Mouse (Mus musculus) heart, postnatal 0 days (tissue): ENCODE data around the gene Layn. TPM values are rescaled to one million over a fixed set of nuclear protein-coding genes. Genes with fewer than 3 reads are reported as not detected.

ENCODE experiments used
- ATAC-seq: fragments of 200-750 bp; cut with Nextera tagmentation; 2 replicates; pipeline ENCODE4 v1.8.0; 2017; ENCODE audit warnings: low read depth, moderate number of reproducible peaks, moderate library complexity; ENCODE audit not compliant: insufficient read depth
- DNase-seq: peaks from one replicate; pipeline ENCODE4 v3.0.0-alpha.2; 2016; ENCODE audit warnings: low spot score
- H3K27ac ChIP-seq: fragments of 300-500 bp; sonication (generic); 2 replicates; pipeline ENCODE4 v1.5.1; 2014; ENCODE audit warnings: low read depth, mild to moderate bottlenecking
- H3K27me3 ChIP-seq: fragments of 300-500 bp; sonication (generic); 2 replicates; pipeline ENCODE4 v1.6.1; 2014; ENCODE audit warnings: low read length, mixed read lengths; ENCODE audit not compliant: control insufficient read depth, insufficient read depth
- H3K36me3 ChIP-seq: fragments of 300-500 bp; sonication (generic); replicated peaks from 2 replicates; pipeline ENCODE4 v1.6.1; 2014; ENCODE audit warnings: low read length, mixed read lengths; ENCODE audit not compliant: control insufficient read depth, insufficient read depth
- H3K4me1 ChIP-seq: fragments of 300-500 bp; sonication (generic); 2 replicates; pipeline ENCODE4 v1.6.1; 2014; ENCODE audit warnings: antibody characterized with exemption; ENCODE audit not compliant: control insufficient read depth, insufficient read depth
- H3K4me2 ChIP-seq: fragments of 300-500 bp; sonication (generic); 2 replicates; pipeline ENCODE4 v1.6.1; 2014; ENCODE audit warnings: low read depth, mild to moderate bottlenecking, low read length, moderate library complexity
- H3K4me3 ChIP-seq: fragments of 300-500 bp; sonication (generic); 2 replicates; pipeline ENCODE4 v1.5.1; 2014; ENCODE audit warnings: low read depth, low read length
- H3K9ac ChIP-seq: fragments of 300-500 bp; sonication (generic); replicated peaks from 2 replicates; pipeline ENCODE4 v1.6.1; 2014; ENCODE audit warnings: low read depth, low read length, mixed read lengths
- H3K9me3 ChIP-seq: fragments of 300-500 bp; sonication (generic); replicated peaks from 2 replicates; pipeline ENCODE4 v1.6.1; 2016; ENCODE audit warnings: low read length; ENCODE audit not compliant: control insufficient read depth
- CTCF ChIP-seq: IDR thresholded peaks from 2 replicates; pipeline ENCODE4 v1.5.1; 2016; ENCODE audit warnings: antibody characterized with exemption, control low read depth, low read depth
- EP300 ChIP-seq: IDR thresholded peaks from 2 replicates; pipeline ENCODE4 v1.6.1; 2016; ENCODE audit warnings: antibody characterized with exemption, low read depth
- WGBS: fragments of 180-500 bp; shearing (Covaris S2); extraction: QIAGEN DNeasy Blood & Tissue Kit; methylation state at CpG from one replicate; pipeline ENCODE4 v1.1.7; 2014; 5-methylcytosine and 5-hydroxymethylcytosine counted together
- polyA plus RNA-seq: library from polyadenylated mRNA; unstranded; fragments of >200 nt; fragmentation: Nextera tagmentation; extraction: Ambion mirVana; gene quantifications from 2 replicates; pipeline ENCODE4 v1.2.1, GENCODE M21; 2015
- total RNA-seq: library from RNA; depleted of rRNA; stranded (reverse); fragments of >200 nt; gene quantifications from 2 replicates; pipeline ENCODE4 v1.2.3, GENCODE M21; 2014; ENCODE audit warnings: low replicate concordance

Layn gene
- total and polyA plus RNA-seq, 2 experiments from 2014 or later, result 6.7 to 9.9 TPM

GRCm38 (mm10) chr9:51101756-51102425, 25.0 kb upstream of the Layn start, which contains the start of gene 4833427G06Rik:
4833427G06Rik (minus strand) TSS chr9:51102078.
- H3K4me2 ChIP-seq, result peak within 1 kb of the TSS; percentile 99
- ATAC-seq (peak; percentile 75; the same call in 1 of the 2 replicates), DNase-seq (peak; percentile 53)
- no peaks in the 10 kb centered on the region for H3K9me3 ChIP-seq
- H3K9ac ChIP-seq, result no peak within 1 kb of the TSS
- no peak for TF ChIP-seq EP300
- TF ChIP-seq CTCF, result peak; percentile 6; the same call in 1 of the 2 replicates
- 0 out of 2 replicates have a peak, but pooled peaks cover 7% of the 10 kb centered on the region for H3K4me1 ChIP-seq
- peaks cover 22% of the 10 kb centered on the region for H3K27me3 ChIP-seq
- 15% methylated on average over 27 of the region's 27 CpGs for WGBS
- peak within 1 kb of the TSS; percentile 25; the same call in 1 of the 2 replicates for H3K4me3 ChIP-seq
- H3K27ac ChIP-seq, result no peak within 1 kb of the TSS
- no peaks in the 10 kb centered on the region for H3K36me3 ChIP-seq

DNA sequence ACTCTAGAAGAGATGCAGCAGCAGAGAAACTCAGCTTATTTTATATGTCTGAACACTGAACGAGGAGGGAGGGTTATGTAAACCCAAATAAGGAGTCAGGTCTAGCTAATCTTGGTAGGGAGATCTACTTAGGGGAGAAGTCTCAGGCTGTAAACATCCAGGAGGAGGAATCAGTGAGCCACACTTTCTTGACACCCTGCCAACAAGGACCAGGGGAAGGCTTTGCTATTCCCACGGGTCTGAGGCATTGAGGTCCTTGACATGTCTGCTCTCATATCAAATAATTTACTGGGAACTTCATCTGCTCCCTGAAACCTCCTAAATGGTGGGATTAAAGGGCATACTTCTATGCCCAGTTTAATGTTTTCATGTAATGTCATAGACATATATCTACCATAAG, 19.4 kb upstream of the Layn start:
- WGBS, result 35% methylated on average over 2 of the region's 2 CpGs

DNA sequence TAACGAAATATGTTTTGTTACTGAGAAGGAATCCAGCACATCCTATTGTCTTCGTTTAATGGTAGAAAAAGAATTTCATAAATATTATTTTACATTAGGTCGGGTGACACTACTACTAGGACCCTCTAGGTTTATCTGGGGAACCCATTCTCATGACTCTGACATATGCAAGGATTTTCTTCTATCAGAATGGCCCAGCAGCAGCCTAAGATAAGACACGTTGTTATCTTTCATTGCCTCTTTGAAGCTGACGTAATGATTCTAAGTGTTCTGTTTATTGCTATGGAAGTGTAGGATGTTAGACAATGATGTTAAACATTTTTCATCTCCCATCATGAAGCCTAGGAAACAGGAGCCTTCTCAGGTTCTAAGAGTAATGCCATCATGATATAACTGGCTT, 16.8 kb upstream of the Layn start:
- ATAC-seq, result no peak
- no peaks in the 10 kb centered on the region for H3K36me3 ChIP-seq
- H3K9ac ChIP-seq, result no peak overlapping the region
- no peak for DNase-seq
- no peaks in the 10 kb centered on the region for H3K9me3 ChIP-seq
- H3K27ac ChIP-seq, result no peak overlapping the region
- 35% methylated on average over 5 of the region's 5 CpGs for WGBS
- no peak overlapping the region for H3K4me2 ChIP-seq
- H3K4me1 ChIP-seq, result no peaks in the 10 kb centered on the region
- TF ChIP-seq CTCF, result no peak
- TF ChIP-seq EP300, result no peak
- H3K27me3 ChIP-seq, result no peaks in the 10 kb centered on the region
- no peak overlapping the region for H3K4me3 ChIP-seq

More for the DNA sequence above, 19.4 kb upstream of the Layn start:
- no peak for DNase-seq
- ATAC-seq, result no peak
- Histone ChIP-seq H3K4me3 (no peak overlapping the region), H3K9me3 (no peaks in the 10 kb centered on the region), H3K27me3 (peaks cover 13% of the 10 kb centered on the region; the same call in 1 of the 2 replicates), H3K9ac (no peak overlapping the region), H3K36me3 (no peaks in the 10 kb centered on the region), H3K4me2 (no peak overlapping the region), H3K27ac (no peak overlapping the region), H3K4me1 (no peaks in the 10 kb centered on the region)
- no peak for TF ChIP-seq CTCF
- no peak for TF ChIP-seq EP300

- ATAC-seq, result no peak
- WGBS, result 73% methylated on average over 5 of the region's 5 CpGs
Observed at GRCm38 (mm10) chr9:51081614-51082013, 4.7 kb upstream of the Layn start.

DNA sequence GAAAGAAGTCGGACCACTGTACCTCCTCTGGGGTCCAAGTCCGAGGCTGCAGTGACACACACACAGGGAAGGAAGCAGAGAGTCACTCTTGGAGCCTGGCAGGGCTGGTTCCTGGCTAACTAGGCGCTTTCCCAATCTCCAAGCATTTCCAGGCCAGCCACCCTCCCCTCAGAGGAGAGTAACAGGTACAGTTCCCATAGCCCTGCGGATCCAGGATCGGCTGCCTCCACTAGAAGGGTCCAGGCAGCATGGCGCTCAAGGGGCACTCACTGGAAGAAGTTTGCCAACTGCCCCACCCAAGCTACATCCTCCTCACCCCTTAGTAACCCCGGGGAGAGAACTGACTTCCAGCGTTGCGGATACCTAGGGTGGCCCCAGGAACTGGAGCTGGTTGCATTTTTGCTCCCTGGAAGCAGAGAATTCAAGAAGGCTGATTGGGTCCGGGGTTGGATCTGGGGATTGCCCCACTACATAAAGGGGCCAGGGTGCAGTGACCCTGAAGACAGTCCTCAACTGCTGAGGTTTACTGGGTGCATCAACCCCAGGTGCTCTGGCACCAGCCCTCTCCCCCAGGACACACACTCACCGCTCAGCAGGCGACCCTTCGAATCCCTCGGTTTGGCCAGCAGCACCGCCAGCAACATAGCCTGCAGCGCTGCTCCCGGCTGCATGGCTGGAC, 455 bp downstream of the Layn start:
- Histone ChIP-seq H3K4me2 (peak overlapping the region; percentile 77), H3K9ac (peak overlapping the region; percentile 55), H3K27me3 (no peaks in the 10 kb centered on the region), H3K36me3 (peaks cover 6% of the 10 kb centered on the region; the same call in 1 of the 2 replicates), H3K27ac (peak overlapping the region; percentile 61), H3K9me3 (no peaks in the 10 kb centered on the region), H3K4me3 (peak overlapping the region; percentile 55), H3K4me1 (peaks cover 3% of the 10 kb centered on the region; the same call in 1 of the 2 replicates)
- no peak for TF ChIP-seq EP300
- no peak for TF ChIP-seq CTCF
- 0% methylated on average over 17 of the region's 17 CpGs for WGBS
- DNase-seq (peak; percentile 7), ATAC-seq (peak; percentile 27)

More at GRCm38 (mm10) chr9:51081614-51082013, 4.7 kb upstream of the Layn start:
- Histone ChIP-seq H3K9ac (no peak overlapping the region), H3K27me3 (no peaks in the 10 kb centered on the region), H3K4me3 (no peak overlapping the region), H3K36me3 (no peaks in the 10 kb centered on the region), H3K27ac (no peak overlapping the region), H3K4me1 (peaks cover 3% of the 10 kb centered on the region; the same call in 1 of the 2 replicates), H3K4me2 (no peak overlapping the region), H3K9me3 (no peaks in the 10 kb centered on the region)
- no peak for DNase-seq
- TF ChIP-seq CTCF (no peak), EP300 (no peak)
